Mouse (Mus musculus) ES-E14 (cell line): ENCODE results near the gene Dct.

Experiments
- CHD2 ChIP-seq: IDR thresholded peaks from 2 replicates; pipeline ENCODE4 v1.6.1; 2014; ENCODE audit warnings: mild to moderate bottlenecking, low read depth, low read length, inconsistent platforms
- HCFC1 ChIP-seq: IDR thresholded peaks from 2 replicates; pipeline ENCODE4 v1.6.1; 2012; ENCODE audit warnings: low read length, inconsistent platforms, borderline replicate concordance; ENCODE audit not compliant: insufficient read depth
- MAFK ChIP-seq: IDR thresholded peaks from 2 replicates; pipeline ENCODE4 v1.6.1; 2014; ENCODE audit warnings: mild to moderate bottlenecking, low read depth, low read length, inconsistent platforms; ENCODE audit not compliant: insufficient read depth
- ZC3H11A ChIP-seq: IDR thresholded peaks from 2 replicates; pipeline ENCODE4 v1.6.1; 2012; ENCODE audit warnings: low read depth, mild to moderate bottlenecking, inconsistent platforms, low read length, borderline replicate concordance

DNA sequence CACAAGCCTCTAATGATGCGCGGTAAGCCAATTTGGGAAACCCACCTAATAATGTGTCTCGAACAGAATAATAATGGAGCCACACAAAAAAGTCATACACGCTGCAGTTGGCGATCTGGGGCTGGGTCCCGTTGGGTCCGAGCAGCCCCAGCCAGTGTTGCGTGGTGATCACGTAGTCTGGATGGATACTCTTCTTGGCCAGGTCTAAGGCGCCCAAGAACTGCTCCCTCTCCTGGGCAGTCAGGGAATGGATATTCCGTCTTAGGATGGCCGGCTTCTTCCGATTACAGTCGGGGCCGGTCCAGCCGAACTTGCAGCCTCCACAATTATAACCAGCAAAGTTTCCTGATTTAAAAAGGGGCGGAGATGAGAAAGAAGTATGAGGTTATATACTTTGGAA is 9.1 kb downstream of the Dct start:
- TF ChIP-seq MAFK (no peak), CHD2 (no peak), ZC3H11A (no peak), HCFC1 (no peak)
